Mouse (Mus musculus) T-helper 17 cell (primary cell): Measurements from ENCODE around the gene Phgdh.

Source experiments
- in situ Hi-C, 2 experiments: fragments of 300-600 bp; cut with MboI, MseI; formaldehyde crosslinking; loops; 1 replicate in 1 of 2; 2 replicates in 1 of 2; pipeline ENCODE4 v1.15.1; 2025; ENCODE audit warnings: high pct_unique_total_duplicates in 2 of 2

The Phgdh gene

GRCm38 (mm10) chr3:98339706-98340109, at the start of gene Phgdh:
TSS of gene Phgdh (minus strand) at chr3:98339990.
- in situ Hi-C loops, result loop anchor here in 1 of 2 experiments (25.0 kb wide), 1 partner anchor 1823 kb away; the partner anchor contains the start of genes Gdap2 and Wdr3

GRCm38 (mm10) chr3:98389305-98389704, 49.5 kb upstream of the Phgdh start:
- in situ Hi-C loops, result no loop called here

- in situ Hi-C loops, result no loop called here
These were observed 48.0 kb upstream of the Phgdh start for GRCm38 (mm10) chr3:98387756-98388155.

- in situ Hi-C loops, result no loop called here
These were observed 47.3 kb upstream of the Phgdh start for GRCm38 (mm10) chr3:98387086-98387485.

- in situ Hi-C loops, result no loop called here
These were observed 43.4 kb upstream of the Phgdh start for GRCm38 (mm10) chr3:98383024-98383790.

GRCm38 (mm10) chr3:98382246-98382939, 42.6 kb upstream of the Phgdh start, which contains the start of gene Zfp697:
TSS of gene Zfp697 (plus strand) at chr3:98382461.
- in situ Hi-C loops, result no loop called here

- in situ Hi-C loops, result no loop called here
These were observed 42.0 kb upstream of the Phgdh start for GRCm38 (mm10) chr3:98381677-98382245.

GRCm38 (mm10) chr3:98379236-98379635, 39.4 kb upstream of the Phgdh start:
- in situ Hi-C loops, result loop anchor here in 1 of 2 experiments (10.0 kb wide), 1 partner anchor 596 kb away; no protein-coding TSS in a partner anchor

- in situ Hi-C loops, result loop anchor here in 1 of 2 experiments (10.0 kb wide), 1 partner anchor 597 kb away; no protein-coding TSS in a partner anchor
These were observed 38.5 kb upstream of the Phgdh start for GRCm38 (mm10) chr3:98378267-98378666.

GRCm38 (mm10) chr3:98374980-98375379, 35.2 kb upstream of the Phgdh start:
- in situ Hi-C loops, result loop anchor here in 1 of 2 experiments (10.0 to 25.0 kb wide), 3 partner anchors 187 to 1512 kb away; partner anchors contain the start of gene Spag17

- in situ Hi-C loops, result loop anchor here in 1 of 2 experiments (10.0 to 25.0 kb wide), 3 partner anchors 188 to 1513 kb away; partner anchors contain the start of gene Spag17
These were observed 34.4 kb upstream of the Phgdh start for GRCm38 (mm10) chr3:98374062-98374719.

GRCm38 (mm10) chr3:98368776-98369175, 29.0 kb upstream of the Phgdh start:
- in situ Hi-C loops, result loop anchor here in 1 of 2 experiments (25.0 kb wide), 2 partner anchors 194 to 1519 kb away; partner anchors contain the start of gene Spag17

GRCm38 (mm10) chr3:98368283-98368682, 28.5 kb upstream of the Phgdh start:
- in situ Hi-C loops, result loop anchor here in 1 of 2 experiments (25.0 kb wide), 2 partner anchors 194 to 1519 kb away; partner anchors contain the start of gene Spag17

GRCm38 (mm10) chr3:98366823-98367222, 27.0 kb upstream of the Phgdh start:
- in situ Hi-C loops, result loop anchor here in 1 of 2 experiments (25.0 kb wide), 2 partner anchors 195 to 1520 kb away; partner anchors contain the start of gene Spag17

GRCm38 (mm10) chr3:98366086-98366485, 26.3 kb upstream of the Phgdh start:
- in situ Hi-C loops, result loop anchor here in 1 of 2 experiments (25.0 kb wide), 2 partner anchors 196 to 1521 kb away; partner anchors contain the start of gene Spag17

GRCm38 (mm10) chr3:98362753-98363152, 23.0 kb upstream of the Phgdh start:
- in situ Hi-C loops, result loop anchor here in 1 of 2 experiments (5.0 to 25.0 kb wide), 3 partner anchors 80 to 1525 kb away; partner anchors contain the start of gene Spag17

- in situ Hi-C loops, result loop anchor here (5.0 to 25.0 kb wide), 4 partner anchors 66 to 1530 kb away; partner anchors contain the start of gene Spag17 (in 1 of the 2)
These were observed 17.0 kb upstream of the Phgdh start for GRCm38 (mm10) chr3:98356632-98357370.

GRCm38 (mm10) chr3:98356026-98356365, 16.2 kb upstream of the Phgdh start:
- in situ Hi-C loops, result loop anchor here (5.0 to 25.0 kb wide), 4 partner anchors 66 to 1531 kb away; partner anchors contain the start of gene Spag17 (in 1 of the 2)

- in situ Hi-C loops, result loop anchor here (5.0 to 25.0 kb wide), 4 partner anchors 67 to 1532 kb away; partner anchors contain the start of gene Spag17 (in 1 of the 2)
These were observed 15.7 kb upstream of the Phgdh start for GRCm38 (mm10) chr3:98355344-98356025.
